In genomic region chr3:89391663-89392511, GRCm38 (mm10) we compare ENCODE assay signal across 8 mouse cellular contexts. TPM values are rescaled to one million over a fixed set of nuclear protein-coding genes. Genes with fewer than 3 reads are reported as not detected.
A peak's percentile ranks its signal among the peaks of the same experiment; 100 is the strongest.
DNase-seq lines count a peak whose midpoint lies in the region; ATAC-seq and TF ChIP-seq lines count a peak whose summit lies in the region.

No protein-coding gene starts in this region.

- no peaks in the 10 kb centered on the region for H3K9me3 ChIP-seq in lung, embryonic 16.5 days (ENCODE audit: control insufficient read depth, low read length)

- peaks cover 43% of the 10 kb centered on the region for H3K4me1 ChIP-seq in lung, embryonic 16.5 days (replicated peaks; ENCODE audit: control insufficient read depth, insufficient read depth, low read length)
- peaks cover 18% of the 10 kb centered on the region for H3K4me1 ChIP-seq in small intestine, adult 2 months (ENCODE audit: control insufficient read depth, insufficient read depth, insufficient read length, low read length)

- 0 out of 2 replicates have a peak, but pooled peaks have one; percentile 4 for TF ChIP-seq POLR2A in small intestine, adult 2 months (IDR thresholded peaks at IDR 0.05; ENCODE audit: low read depth, low read length)

- no peaks in the 10 kb centered on the region for H3K27me3 ChIP-seq in lung, embryonic 16.5 days (ENCODE audit: control insufficient read depth, insufficient read depth, low read depth, low read length)
- no peaks in the 10 kb centered on the region for H3K27me3 ChIP-seq in small intestine, adult 2 months (ENCODE audit: control insufficient read depth, insufficient read depth, low read length)

- peak overlapping the region; percentile 89 for H3K27ac ChIP-seq in lung, embryonic 16.5 days (ENCODE audit: low read length)
- peak overlapping the region; percentile 99 for H3K27ac ChIP-seq in small intestine, adult 2 months (ENCODE audit: insufficient read depth, low read depth, low read length)

- no peak for TF ChIP-seq CTCF in small intestine, adult 2 months (IDR thresholded peaks at IDR 0.05; ENCODE audit: extremely low read depth, insufficient read length, insufficient replicate concordance, low read depth, low read length)

- H3K9ac ChIP-seq in lung, embryonic 16.5 days (ENCODE audit: low read length) = peak overlapping the region; percentile 76

- H3K36me3 ChIP-seq in lung, embryonic 16.5 days (ENCODE audit: control insufficient read depth, insufficient read depth, low read length) = no peaks in the 10 kb centered on the region
- H3K36me3 ChIP-seq in small intestine, adult 2 months (ENCODE audit: control insufficient read depth, insufficient read depth, low read length) = peaks cover 11% of the 10 kb centered on the region; the same call in 1 of the 2 replicates

- peak overlapping the region; percentile 98 for H3K4me2 ChIP-seq in lung, embryonic 16.5 days (ENCODE audit: low read depth, low read length)

- no peak for ATAC-seq in lung, embryonic 16.5 days (ENCODE audit: low read depth)

- under 1% methylated on average over 53 of the region's 56 CpGs for WGBS in lung, embryonic 16.5 days
- 1% methylated on average over 55 of the region's 56 CpGs for WGBS in small intestine, adult 2 months

- DNase-seq in right cerebral cortex, adult 18-20 months = peak; percentile 50
- DNase-seq in right cerebral cortex, postnatal 14 days = no peak
- peak; percentile 62 to 72 for DNase-seq in cerebellum, postnatal 10 days
- peak; percentile 81 to 89 for DNase-seq in heart, adult 18-20 months
- DNase-seq in kidney, adult 18-20 months = peak; percentile 82
- no peak for DNase-seq in T-cell, adult 2 months (ENCODE audit: low spot score)

- peak overlapping the region; percentile 73 for H3K4me3 ChIP-seq in lung, embryonic 16.5 days (ENCODE audit: low read length)
- peak overlapping the region; percentile 86 for H3K4me3 ChIP-seq in small intestine, adult 2 months (ENCODE audit: low read depth, low read length)

RNA-seq across cellular contexts. Expression of gene Zbtb7b, which starts 2.7 kb away (rescaled TPM):
- 10 to 100 TPM; 21.3 to 23.3 TPM for total RNA-seq in heart, adult 18-20 months (2021)
- polyA plus RNA-seq in lung, embryonic 16.5 days (2015; fragmentation: Nextera tagmentation; extraction: Ambion mirVana) = 4.8 and 5.9 TPM in 2 replicates
- polyA plus RNA-seq in small intestine, adult 2 months (2012; rRNA removed) = 97.8 and 262 TPM in 2 replicates

RNA-seq across cellular contexts. Expression of gene Lenep, which starts 10.7 kb away (rescaled TPM):
- 1 to 10 TPM in 1 of 2 experiments, not detected in 1; 1.0 TPM for total RNA-seq in heart, adult 18-20 months (2021)
- polyA plus RNA-seq in lung, embryonic 16.5 days (2015; fragmentation: Nextera tagmentation; extraction: Ambion mirVana) = 0.21 TPM in 1 of 2 replicates, not detected in the other
- 0.85 TPM in 1 of 2 replicates, not detected in the other for polyA plus RNA-seq in small intestine, adult 2 months (2012; rRNA removed)

RNA-seq across cellular contexts. Expression of gene Flad1, which starts 19.8 kb away (rescaled TPM):
- total RNA-seq in heart, adult 18-20 months (2021) = 10 to 100 TPM; 59.5 to 63.8 TPM
- 24.0 and 26.9 TPM in 2 replicates for polyA plus RNA-seq in lung, embryonic 16.5 days (2015; fragmentation: Nextera tagmentation; extraction: Ambion mirVana)
- 22.1 and 36.1 TPM in 2 replicates for polyA plus RNA-seq in small intestine, adult 2 months (2012; rRNA removed)

RNA-seq across cellular contexts. Expression of gene Cks1b, which starts 26.3 kb away (rescaled TPM):
- 1 to 10 TPM; 4.6 to 4.8 TPM for total RNA-seq in heart, adult 18-20 months (2021)
- 490 and 518 TPM in 2 replicates for polyA plus RNA-seq in lung, embryonic 16.5 days (2015; fragmentation: Nextera tagmentation; extraction: Ambion mirVana)
- polyA plus RNA-seq in small intestine, adult 2 months (2012; rRNA removed) = 6.2 and 13.7 TPM in 2 replicates

RNA-seq across cellular contexts. Expression of gene Shc1, which starts 26.4 kb away (rescaled TPM):
- total RNA-seq in heart, adult 18-20 months (2021) = 10 to 100 TPM; 33.2 to 36.1 TPM
- polyA plus RNA-seq in lung, embryonic 16.5 days (2015; fragmentation: Nextera tagmentation; extraction: Ambion mirVana) = 110 and 114 TPM in 2 replicates
- 33.6 and 63.5 TPM in 2 replicates for polyA plus RNA-seq in small intestine, adult 2 months (2012; rRNA removed)

Comparison
In these comparisons a context has a peak if more than half of its experiments do, and no peak if none do; other contexts are left out.
1. DNase-seq: peak in right cerebral cortex, adult 18-20 months (single experiment), cerebellum, postnatal 10 days (2 of 2), heart, adult 18-20 months (2 of 2) and kidney, adult 18-20 months (single experiment); none in right cerebral cortex, postnatal 14 days (single experiment) and T-cell, adult 2 months (single experiment).
2. RNA of gene Zbtb7b, which starts 2.7 kb away (polyA plus RNA-seq): 97.8 to 262 TPM in small intestine, adult 2 months; 4.8 to 5.9 TPM in lung, embryonic 16.5 days; every median in the first group is over 10 times any median in the second.